Mouse (Mus musculus): ENCODE measurements around the gene Mob1a.

DNA sequence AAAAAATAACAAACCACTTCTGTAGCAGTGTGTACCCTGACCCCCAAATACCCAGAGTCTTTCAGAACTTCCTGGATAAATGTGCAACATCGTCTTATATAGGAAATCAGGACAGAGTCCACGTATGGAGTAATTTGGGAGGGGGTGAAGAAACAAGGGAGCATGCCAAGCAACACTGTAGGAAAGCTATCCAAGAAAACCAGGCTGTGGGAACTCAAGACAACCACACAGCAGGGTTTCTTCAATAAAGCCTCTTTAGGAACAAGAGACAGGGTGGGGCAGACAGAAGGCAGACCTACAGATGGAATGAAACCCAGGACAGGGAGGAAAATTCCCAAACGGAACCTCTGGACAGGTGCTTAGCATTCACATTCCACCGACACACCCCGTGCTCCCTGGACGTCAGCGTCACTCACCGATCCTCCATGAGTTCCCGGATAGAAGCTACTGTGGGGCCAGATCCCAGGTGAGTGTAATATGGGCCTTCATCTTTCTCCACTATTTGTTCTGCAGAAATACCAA, 59.8 kb downstream of the Mob1a start:
- no peak for TF ChIP-seq CTCF (IDR thresholded peaks at IDR 0.05; ENCODE audit: borderline replicate concordance, insufficient read depth, low read depth, low read length)
- TF ChIP-seq POLR2A (IDR thresholded peaks at IDR 0.05; ENCODE audit: borderline replicate concordance, insufficient read depth, low read length), result no peak
